Mouse (Mus musculus): ENCODE data around the gene Satb2.

DNA sequence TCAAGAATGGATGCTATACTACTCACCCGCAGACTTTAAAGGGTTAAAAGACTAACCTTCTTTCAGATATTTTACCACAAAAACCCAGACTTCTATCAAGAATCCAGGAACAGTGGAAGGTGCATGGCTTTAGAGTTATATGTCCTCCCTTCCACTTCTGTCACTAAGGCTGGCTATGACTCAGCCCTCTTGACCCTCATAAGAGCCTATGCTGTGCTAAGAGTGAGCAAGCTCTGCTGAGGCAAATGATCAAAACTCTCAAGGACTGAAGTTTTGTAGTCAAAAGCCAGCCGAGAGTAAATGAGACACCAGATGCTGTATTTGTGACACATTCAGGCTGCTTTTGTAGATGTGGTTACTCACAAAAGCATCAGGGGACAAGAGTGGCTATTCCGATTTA, 81.8 kb downstream of the Satb2 start:
- no peak for TF ChIP-seq TAL1 (IDR thresholded peaks at IDR 0.05; ENCODE audit: low read length)
- TF ChIP-seq GATA1 (IDR thresholded peaks at IDR 0.05; ENCODE audit: low read length): no peak

Data from erythroblast, embryonic 14.5 days (primary cell).